Mouse (Mus musculus): Measurements from ENCODE around the gene Proca1.
A peak's percentile ranks its signal among the peaks of the same experiment; 100 is the strongest.

The Proca1 gene

GRCm38 (mm10) chr11:78193113-78193512 lies at the start of gene Proca1:
Proca1 (plus strand) TSS chr11:78193392.
- DNase-seq, result no peak

GRCm38 (mm10) chr11:78143520-78143919 lies 49.7 kb upstream of the Proca1 start:
- DNase-seq, result no peak

GRCm38 (mm10) chr11:78146168-78146567 lies 47.0 kb upstream of the Proca1 start:
- DNase-seq, result no peak

GRCm38 (mm10) chr11:78146707-78147543 lies 46.3 kb upstream of the Proca1 start:
- peak; percentile 52 for DNase-seq

- DNase-seq, result peak; percentile 31
Observed at GRCm38 (mm10) chr11:78151161-78151560, 42.0 kb upstream of the Proca1 start.

GRCm38 (mm10) chr11:78152299-78153231 lies 40.6 kb upstream of the Proca1 start:
- peak; percentile 84 for DNase-seq

- no peak for DNase-seq
Observed at GRCm38 (mm10) chr11:78153778-78154177, 39.4 kb upstream of the Proca1 start.

- DNase-seq, result no peak
Observed at GRCm38 (mm10) chr11:78155674-78156073, 37.5 kb upstream of the Proca1 start.

- DNase-seq, result no peak
Observed at GRCm38 (mm10) chr11:78156156-78156699, 37.0 kb upstream of the Proca1 start.

GRCm38 (mm10) chr11:78159096-78159495 lies 34.1 kb upstream of the Proca1 start:
- DNase-seq, result peak; percentile 95

- DNase-seq, result no peak
Observed at GRCm38 (mm10) chr11:78159557-78159956, 33.6 kb upstream of the Proca1 start.

- DNase-seq, result no peak
Observed at GRCm38 (mm10) chr11:78160171-78160570, 33.0 kb upstream of the Proca1 start.

- no peak for DNase-seq
Observed at GRCm38 (mm10) chr11:78160675-78161074, 32.5 kb upstream of the Proca1 start.

GRCm38 (mm10) chr11:78161169-78161568 lies 32.0 kb upstream of the Proca1 start:
- DNase-seq, result no peak

- DNase-seq, result no peak
Observed at GRCm38 (mm10) chr11:78161968-78162367, 31.2 kb upstream of the Proca1 start.

- peak; percentile 37 for DNase-seq
Observed at GRCm38 (mm10) chr11:78162504-78162903, 30.7 kb upstream of the Proca1 start.

GRCm38 (mm10) chr11:78163045-78163444 lies 30.1 kb upstream of the Proca1 start:
- DNase-seq, result no peak

GRCm38 (mm10) chr11:78163681-78164603 lies 29.2 kb upstream of the Proca1 start:
- peak; percentile 50 for DNase-seq

- no peak for DNase-seq
Observed at GRCm38 (mm10) chr11:78164604-78164923, 28.6 kb upstream of the Proca1 start.

GRCm38 (mm10) chr11:78164924-78165760 lies 28.1 kb upstream of the Proca1 start, which contains the start of gene Traf4:
Traf4 (minus strand) TSS chr11:78165589.
- DNase-seq, result peak; percentile 90

- DNase-seq, result peak; percentile 79
Observed at GRCm38 (mm10) chr11:78165761-78166109, 27.5 kb upstream of the Proca1 start.
